Mouse (Mus musculus): Measurements from ENCODE around the gene Ctdnep1.

DNA sequence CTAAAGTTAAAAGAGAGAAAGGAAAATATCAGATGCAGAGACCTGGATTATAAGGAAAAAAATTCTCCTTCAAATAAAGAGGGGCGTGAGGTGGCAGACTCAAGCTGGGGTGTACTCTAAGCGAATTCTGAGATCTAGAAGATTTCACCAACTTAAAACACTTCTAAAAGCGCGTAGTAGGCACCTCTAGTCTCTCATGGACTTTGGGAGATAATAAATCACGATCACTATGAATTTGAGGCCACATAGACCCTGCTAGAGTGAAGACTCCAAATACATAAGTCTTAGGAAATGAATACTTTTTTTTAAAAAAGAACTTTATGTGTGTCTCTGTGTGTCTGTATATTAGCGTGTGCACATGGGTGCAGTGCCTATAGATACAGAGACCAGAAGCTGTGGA lies 34.7 kb downstream of the Ctdnep1 start:
- TF ChIP-seq CTCF (conservative IDR thresholded peaks at IDR 0.05; ENCODE audit: low read length) (no peak), NANOG (IDR thresholded peaks at IDR 0.05; ENCODE audit: borderline replicate concordance, low read length) (no peak)
